Mouse (Mus musculus) C2C12 (cell line): ENCODE measurements around the gene Prn.

Source experiments
- CEBPB ChIP-seq: IDR thresholded peaks from one replicate; pipeline ENCODE4 v1.6.1; 2011; ENCODE audit warnings: low read depth, mild to moderate bottlenecking, control low read depth, moderate library complexity
- CTCF ChIP-seq: IDR thresholded peaks from one replicate; pipeline ENCODE4 v1.5.1; 2011; ENCODE audit not compliant: control insufficient read depth, insufficient read depth, insufficient read length
- FOSL1 ChIP-seq: IDR thresholded peaks from one replicate; pipeline ENCODE4 v1.8.0; 2011; ENCODE audit warnings: mild to moderate bottlenecking, low read length; ENCODE audit not compliant: poor library complexity, insufficient read depth, severe bottlenecking
- MAX ChIP-seq: IDR thresholded peaks from one replicate; pipeline ENCODE4 v1.6.1; 2011; ENCODE audit warnings: mild to moderate bottlenecking, control low read depth
- USF1 ChIP-seq: IDR thresholded peaks from one replicate; pipeline ENCODE4 v1.6.1; 2011; ENCODE audit warnings: low read depth, mild to moderate bottlenecking, control low read depth, moderate library complexity

GRCm38 (mm10) chr2:131933013-131933412 lies 23.3 kb downstream of the Prn start:
- TF ChIP-seq CTCF: no peak
- no peak for TF ChIP-seq FOSL1
- TF ChIP-seq USF1: no peak
- TF ChIP-seq MAX: no peak
- no peak for TF ChIP-seq CEBPB
